In genomic region chr15:99505324-99506095, GRCm38 (mm10) we compare ENCODE assay signal across 12 mouse cellular contexts. TPM values are rescaled to one million over a fixed set of nuclear protein-coding genes. Genes with fewer than 3 reads are reported as not detected.
DNase-seq lines count a peak whose midpoint lies in the region; ATAC-seq and TF ChIP-seq lines count a peak whose summit lies in the region.
"Had no signal": no experiment of that assay in that cellular context is flagged by ENCODE, and none has a peak within 500 bp of the region (broad histone marks: within the 10 kb centered on the region; RNA-seq: fewer than 3 reads in every experiment).

No protein-coding gene starts in this region.

- H3K9me3 ChIP-seq in kidney, postnatal 0 days (replicated peaks; ENCODE audit: low read length): no peaks in the 10 kb centered on the region
- H3K9me3 ChIP-seq: kidney, embryonic 15.5 days; midbrain, embryonic 12.5 days had no signal

- ATAC-seq in kidney, postnatal 0 days (replicated peaks; ENCODE audit: low FRiP score, low read depth): peak; percentile 50; the same call in 1 of the 2 replicates

- H3K9ac ChIP-seq in kidney, postnatal 0 days (ENCODE audit: low read depth, low read length): no peak overlapping the region

- no peaks in the 10 kb centered on the region for H3K27me3 ChIP-seq in kidney, postnatal 0 days (ENCODE audit: insufficient read depth, low read length)
- H3K27me3 ChIP-seq: kidney, embryonic 15.5 days; midbrain, embryonic 12.5 days had no signal

- no peak for TF ChIP-seq CTCF in kidney, postnatal 0 days (IDR thresholded peaks at IDR 0.05; ENCODE audit: low read depth)

- peaks cover 12% of the 10 kb centered on the region for H3K4me1 ChIP-seq in kidney, postnatal 0 days (replicated peaks; ENCODE audit: insufficient read depth, low read length)

- WGBS in kidney, postnatal 0 days: 45% methylated on average over 15 of the region's 15 CpGs

- peak; percentile 44 to 77 for DNase-seq in adrenal gland, adult (ENCODE audit: inconsistent age in 2 of 2, low spot score in 1 of 2)
- no peak for DNase-seq in adrenal gland, postnatal 4 days (ENCODE audit: low spot score in 2 of 2)
- DNase-seq in kidney, postnatal 0 days (ENCODE audit: low spot score): peak; percentile 29
- DNase-seq in kidney, adult 18-20 months: no peak
- DNase-seq in adrenal gland, postnatal 14 days: peak; percentile 65
- peak; percentile 75 for DNase-seq in lung, postnatal 25 days (ENCODE audit: low spot score)
- no peak for DNase-seq in embryo, embryonic 10 days (ENCODE audit: low spot score)
- DNase-seq in thymus, postnatal 10 days (ENCODE audit: low spot score in 2 of 2): no peak
- DNase-seq: heart, adult 2 months had no signal

- H3K36me3 ChIP-seq in kidney, postnatal 0 days (ENCODE audit: insufficient read depth, low read length): no peaks in the 10 kb centered on the region
- H3K36me3 ChIP-seq: kidney, embryonic 15.5 days; midbrain, embryonic 12.5 days had no signal

- H3K27ac ChIP-seq in kidney, postnatal 0 days: no peak overlapping the region
- H3K27ac ChIP-seq: heart, adult 2 months; kidney, embryonic 15.5 days; midbrain, embryonic 12.5 days had no signal

- no peak overlapping the region for H3K4me3 ChIP-seq in kidney, postnatal 0 days (replicated peaks; ENCODE audit: low read depth, low read length)
- H3K4me3 ChIP-seq: heart, adult 2 months; kidney, embryonic 15.5 days; midbrain, embryonic 12.5 days had no signal

- H3K4me2 ChIP-seq in kidney, postnatal 0 days (ENCODE audit: low read length): no peak overlapping the region
- H3K4me2 ChIP-seq: kidney, embryonic 15.5 days; midbrain, embryonic 12.5 days had no signal

RNA-seq across cellular contexts. Expression of gene Faim2, which starts 22.5 kb away (rescaled TPM):
- 10 to 100 TPM; 23.2 to 26.8 TPM for total RNA-seq in adrenal gland, postnatal 4 days (2021)
- 0.26 and 0.36 TPM in 2 replicates for polyA plus RNA-seq in kidney, postnatal 0 days (2015; fragmentation: Nextera tagmentation; extraction: Ambion mirVana)
- 16.3 and 17.2 TPM in 2 replicates for total RNA-seq in adrenal gland, postnatal 14 days (2021)
- total RNA-seq: neutrophil, adult 5-6 weeks had no signal

RNA-seq across cellular contexts. Expression of gene Bcdin3d, which starts 31.0 kb away (rescaled TPM):
- total RNA-seq in adrenal gland, postnatal 4 days (2021): 1 to 10 TPM; 7.8 TPM
- 16.1 and 16.3 TPM in 2 replicates for polyA plus RNA-seq in kidney, postnatal 0 days (2015; fragmentation: Nextera tagmentation; extraction: Ambion mirVana)
- 3.9 and 6.8 TPM in 2 replicates for total RNA-seq in adrenal gland, postnatal 14 days (2021)

RNA-seq across cellular contexts. Expression of gene Nckap5l, which starts 48.0 kb away (rescaled TPM):
- total RNA-seq in adrenal gland, postnatal 4 days (2021): 10 to 100 TPM; 35.7 to 44.5 TPM
- polyA plus RNA-seq in kidney, postnatal 0 days (2015; fragmentation: Nextera tagmentation; extraction: Ambion mirVana): 6.5 and 8.0 TPM in 2 replicates
- total RNA-seq in adrenal gland, postnatal 14 days (2021): 25.6 and 29.0 TPM in 2 replicates

Comparison
In these comparisons a context has a peak if more than half of its experiments do, and no peak if none do; other contexts are left out.
1. DNase-seq: peak in adrenal gland, adult (2 of 2), kidney, postnatal 0 days (single experiment), adrenal gland, postnatal 14 days (single experiment) and lung, postnatal 25 days (single experiment); none in adrenal gland, postnatal 4 days (0 of 2), kidney, adult 18-20 months (single experiment), embryo, embryonic 10 days (single experiment) and thymus, postnatal 10 days (0 of 2).